Mouse (Mus musculus) kidney, postnatal 36 days (tissue): Measurements from ENCODE around the gene Gm364.

Source experiments
- DNase-seq, 2 experiments: peaks; one replicate each; pipeline ENCODE4 v3.0.0; 2021 to 2022; ENCODE audit warnings: mixed read lengths in 2 of 2

Gene Gm364

GRCm38 (mm10) chrX:57408769-57409168, at the start of gene Gm364:
Gene Gm364 (plus strand): TSS chrX:57409154.
- no peak for DNase-seq

DNA sequence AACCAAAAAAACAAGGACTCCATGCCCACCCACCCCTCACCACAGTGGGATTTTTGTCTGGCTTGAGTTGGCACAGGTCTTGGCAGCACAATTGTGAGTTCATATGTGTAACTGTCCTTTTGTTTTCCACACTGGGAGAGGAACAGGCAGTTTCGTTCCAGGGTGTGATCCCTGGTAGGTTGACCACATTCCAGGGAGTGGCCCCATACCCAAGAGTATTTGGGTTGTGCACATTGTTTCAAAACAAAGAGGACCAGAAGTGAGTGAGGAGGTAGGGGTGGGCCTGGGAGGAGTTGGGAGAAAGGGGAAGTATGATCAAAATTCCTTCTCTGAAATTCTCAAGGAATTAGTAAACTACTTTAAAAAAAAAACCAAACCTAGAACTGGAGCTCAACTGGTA, 49.6 kb upstream of the Gm364 start:
- no peak for DNase-seq

DNA sequence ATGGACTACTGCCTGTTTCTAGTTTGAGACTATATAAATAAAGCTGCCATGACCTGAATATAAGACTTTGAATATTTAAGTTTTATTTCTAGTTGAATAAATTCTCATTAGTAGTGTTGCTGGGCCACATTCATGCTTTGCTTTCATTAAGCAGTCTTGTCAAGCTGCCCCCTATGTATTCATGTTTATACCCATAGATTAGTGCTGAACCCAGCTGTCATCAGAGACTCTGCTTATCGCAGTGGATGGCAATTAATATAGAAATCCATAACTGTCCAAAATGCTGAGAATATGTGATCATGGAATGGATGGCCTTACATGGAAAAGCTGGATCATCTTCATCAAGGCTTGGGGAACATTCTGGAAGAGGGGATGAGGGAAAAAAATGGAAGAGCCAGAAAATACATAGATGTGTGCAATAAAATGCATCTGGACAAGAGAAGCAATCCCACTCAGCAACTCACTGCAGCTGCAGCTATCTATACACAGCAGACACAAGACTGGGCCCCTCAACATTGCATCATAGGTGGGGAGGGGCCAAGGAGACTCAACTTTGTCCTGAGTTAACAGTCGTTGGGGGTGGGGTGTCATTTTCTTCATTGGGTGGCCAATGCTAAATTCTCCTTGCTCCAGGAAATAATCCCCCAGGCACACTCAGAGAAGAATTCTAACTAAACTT, 43.9 kb upstream of the Gm364 start:
- DNase-seq = no peak

DNA sequence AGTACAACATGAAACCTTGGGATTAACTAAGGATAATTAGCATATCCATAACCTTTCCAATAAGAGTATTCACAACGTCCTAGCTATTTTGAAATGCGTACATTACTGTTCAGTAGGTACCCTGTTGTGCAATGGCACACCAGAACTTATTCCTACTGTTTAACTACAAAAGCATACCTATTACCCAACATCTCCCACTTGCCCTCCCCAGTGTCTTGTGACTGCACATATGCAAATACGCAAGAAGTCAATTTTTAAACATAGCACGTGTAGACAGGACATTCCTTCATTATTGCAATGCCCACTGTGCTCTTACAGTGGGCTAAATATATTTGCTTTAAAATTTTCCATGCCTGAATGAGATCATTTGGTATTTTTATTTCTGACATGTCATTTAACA, 36.0 kb upstream of the Gm364 start:
- peak in 1 of 2 experiments; percentile 14 for DNase-seq

DNA sequence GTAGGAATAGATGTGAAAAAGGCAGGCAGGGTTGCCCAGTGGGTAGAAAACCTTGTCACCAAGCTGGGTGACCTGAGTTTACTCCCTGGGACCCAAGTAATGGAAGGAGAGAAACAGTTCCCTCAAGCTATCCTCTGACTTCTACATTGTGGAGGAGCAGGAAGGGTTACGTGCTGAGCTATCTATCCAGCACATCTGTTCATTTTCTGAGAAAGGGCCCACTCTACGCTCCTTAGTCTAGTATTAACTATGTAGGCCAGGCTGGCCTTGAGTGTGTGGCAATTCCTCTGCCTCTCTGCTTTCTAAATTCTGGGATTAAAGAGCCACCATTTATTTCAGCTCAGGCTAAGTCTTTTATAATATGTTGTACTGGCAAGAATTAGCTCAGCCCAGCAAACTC, 35.4 kb upstream of the Gm364 start:
- no peak for DNase-seq

GRCm38 (mm10) chrX:57374029-57374428, 34.9 kb upstream of the Gm364 start:
- no peak for DNase-seq

- no peak for DNase-seq
Observed at GRCm38 (mm10) chrX:57377096-57377495, 31.9 kb upstream of the Gm364 start.

DNA sequence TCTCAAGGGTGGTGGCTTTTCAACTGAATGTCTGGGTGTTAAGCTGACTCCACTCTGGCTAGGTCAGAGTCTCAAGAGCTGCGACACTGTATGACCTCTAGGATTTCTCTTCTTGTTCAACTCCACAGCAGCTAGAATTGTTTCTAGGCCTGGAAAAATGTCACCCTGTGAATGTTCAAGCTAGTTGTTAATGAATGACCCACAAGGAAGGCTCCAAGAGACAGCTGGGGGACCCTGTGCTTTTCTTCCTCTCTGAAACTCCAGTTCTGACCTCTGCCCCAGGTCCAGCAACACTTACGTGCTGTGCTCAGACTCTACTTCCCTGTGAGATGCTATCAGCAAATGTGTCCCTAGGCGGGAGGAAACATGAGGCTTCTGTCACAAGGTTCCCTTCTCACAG, 30.4 kb upstream of the Gm364 start:
- DNase-seq = peak; percentile 43 to 72

- peak; percentile 17 to 27 for DNase-seq
Observed at GRCm38 (mm10) chrX:57380915-57381314, 28.0 kb upstream of the Gm364 start.

DNA sequence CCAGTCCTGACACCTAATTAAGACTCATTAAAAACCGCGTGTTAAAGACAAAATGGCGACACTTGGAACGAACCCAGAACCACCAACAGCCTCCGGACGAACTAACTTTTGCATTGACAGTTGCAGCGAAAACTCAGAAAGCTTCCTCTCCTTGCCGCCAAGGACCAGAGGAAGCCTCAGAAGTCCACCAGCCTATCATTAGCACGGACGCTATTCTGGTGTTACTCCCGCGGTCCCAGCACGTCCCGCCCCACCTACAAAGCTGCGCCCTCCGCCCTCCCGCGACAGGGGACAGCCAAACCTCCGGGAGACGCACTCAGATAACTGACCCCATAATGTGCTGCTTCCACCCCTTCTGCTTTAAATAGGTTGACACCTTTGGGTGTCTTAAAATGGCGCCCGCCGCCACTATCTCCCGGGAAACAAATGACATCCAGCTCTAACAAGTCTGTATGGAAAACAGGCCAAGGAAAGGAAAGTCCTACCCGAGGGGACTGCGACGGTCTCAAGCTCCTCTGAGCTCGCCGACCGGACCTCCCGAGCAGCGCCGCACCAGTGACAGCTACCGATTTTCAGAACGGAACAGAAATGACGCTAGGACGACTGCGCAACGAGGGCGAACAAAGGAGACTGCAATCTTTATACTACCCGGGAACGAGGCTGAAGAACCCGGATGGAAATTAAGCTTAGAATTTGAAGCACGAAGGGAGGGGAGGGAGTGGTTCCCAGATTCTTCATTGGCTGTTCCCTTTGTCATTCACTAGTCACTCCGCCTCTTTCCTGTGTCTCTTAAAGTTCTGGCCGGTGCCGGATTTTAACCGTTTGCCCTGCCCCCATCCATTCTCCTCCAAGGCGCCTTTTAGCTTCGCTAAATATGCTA, 16.3 kb upstream of the Gm364 start, which contains the start of gene Rbmx:
Gene Rbmx, minus strand, starts transcription at position 670 of the 880 bp plus-strand sequence.
- peak; percentile 87 to 94 for DNase-seq

GRCm38 (mm10) chrX:57393412-57393811, 15.5 kb upstream of the Gm364 start:
- no peak for DNase-seq

- DNase-seq = no peak
Observed at GRCm38 (mm10) chrX:57401388-57401787, 7.6 kb upstream of the Gm364 start.

GRCm38 (mm10) chrX:57403651-57404050, 5.3 kb upstream of the Gm364 start:
- DNase-seq = no peak

GRCm38 (mm10) chrX:57431610-57432009, 22.7 kb downstream of the Gm364 start:
- DNase-seq = peak in 1 of 2 experiments; percentile 1

DNA sequence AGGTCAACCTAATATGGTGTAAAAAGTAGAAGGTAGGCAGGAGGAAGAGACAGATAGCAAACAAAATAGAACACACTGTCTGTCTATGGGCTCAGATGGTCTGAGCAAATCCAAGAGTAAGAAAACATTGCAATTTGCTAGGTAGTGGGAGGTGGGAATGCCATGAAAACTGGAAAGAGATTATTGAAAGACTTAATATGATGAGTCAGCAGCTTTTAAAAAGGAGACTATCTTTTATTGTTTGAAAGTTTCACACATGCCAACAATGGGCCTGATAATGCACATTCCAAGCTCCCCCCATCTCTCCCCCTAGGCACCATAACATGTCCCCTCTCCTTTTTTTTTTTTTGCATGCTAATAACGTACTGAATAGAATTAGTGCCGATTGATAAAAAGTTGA, 24.9 kb downstream of the Gm364 start:
- no peak for DNase-seq

GRCm38 (mm10) chrX:57503634-57504033, 94.7 kb downstream of the Gm364 start, which contains the start of gene Gpr101:
Gene Gpr101 (minus strand): TSS chrX:57503757.
- no peak for DNase-seq

DNA sequence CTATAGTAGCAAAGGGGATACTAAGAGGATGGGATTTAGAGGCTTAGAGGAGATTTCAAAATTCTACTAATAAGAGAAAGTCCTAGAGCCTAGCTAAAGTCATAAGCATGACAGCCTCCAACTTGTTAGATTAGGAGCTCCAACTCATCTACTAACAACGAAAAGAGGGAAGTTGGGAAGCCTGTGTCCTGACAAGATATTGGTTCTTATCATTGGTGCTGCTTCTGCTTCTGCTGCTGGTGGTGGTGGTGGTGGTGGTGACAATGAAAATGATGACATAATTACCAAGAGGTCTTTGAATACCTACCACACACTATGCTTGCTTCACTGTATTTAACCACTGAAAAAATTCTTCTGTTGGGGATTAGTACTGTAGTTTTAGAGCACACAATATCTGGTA, 97.3 kb downstream of the Gm364 start:
- DNase-seq = no peak

DNA sequence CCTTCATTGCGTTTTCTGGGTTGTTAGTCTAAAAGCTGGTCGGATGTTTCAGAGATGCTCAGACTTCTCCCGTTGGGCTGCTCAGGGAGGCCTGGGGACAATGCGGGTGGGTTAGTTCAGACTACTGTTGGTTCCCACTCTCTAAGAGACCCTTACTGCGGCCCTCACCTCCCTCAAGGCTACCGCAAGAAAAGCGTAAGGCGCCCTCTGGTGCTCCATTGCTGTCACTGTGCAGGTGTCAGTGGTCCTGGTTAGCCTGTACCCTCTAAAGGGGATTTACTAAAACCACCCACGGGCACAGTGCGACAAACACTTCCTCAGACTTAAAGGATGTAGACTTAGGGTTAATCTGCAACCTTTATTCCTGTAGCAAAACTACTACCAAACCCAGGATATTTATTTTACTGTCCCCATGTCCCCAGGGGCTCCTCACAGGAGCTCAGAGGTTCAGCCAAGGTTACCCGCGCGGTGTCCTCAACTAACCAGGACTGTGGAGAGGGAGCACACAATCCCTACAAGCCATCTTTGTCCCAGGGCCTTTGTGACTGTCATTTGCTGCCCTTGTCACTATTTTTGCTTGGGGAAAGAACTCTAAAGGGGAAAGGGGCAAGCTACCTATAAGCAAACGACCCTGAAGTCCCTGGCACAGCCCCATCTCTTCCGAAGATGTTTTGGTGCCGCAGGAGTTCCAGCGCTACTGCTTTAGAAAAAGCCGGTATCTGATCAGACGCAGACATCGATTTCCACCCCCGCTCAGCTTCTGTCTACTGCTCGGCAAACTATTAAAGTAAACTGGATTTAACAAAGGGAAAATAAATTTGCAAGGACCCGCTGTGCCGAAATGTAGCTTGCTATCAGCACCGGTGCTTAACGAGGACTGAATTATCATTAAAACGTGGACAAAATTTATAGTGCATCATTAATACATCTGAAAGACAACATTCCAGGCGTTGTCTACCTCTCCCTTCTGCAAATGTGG, 112.5 kb downstream of the Gm364 start:
- peak in 1 of 2 experiments; percentile 4 for DNase-seq
